Mouse (Mus musculus) cerebellum, adult 2 months (tissue): ENCODE measurements around the gene Sbk2. TPM values are rescaled to one million over a fixed set of nuclear protein-coding genes. Genes with fewer than 3 reads are reported as not detected.

Experiments used
- DNase-seq, 2 experiments: peaks; one replicate each; pipeline ENCODE4 v3.0.0; 2021
- H3K27ac ChIP-seq: fragments of 200-500 bp; 2 replicates; pipeline ENCODE4 v1.5.1; 2012; ENCODE audit warnings: low read length, control low read depth, inconsistent platforms; ENCODE audit not compliant: insufficient read depth
- H3K27me3 ChIP-seq: fragments of 200-500 bp; 2 replicates; pipeline ENCODE4 v1.6.1; 2012; ENCODE audit warnings: inconsistent platforms, mild to moderate bottlenecking, low read length, moderate library complexity; ENCODE audit not compliant: control insufficient read depth, insufficient read depth
- H3K4me1 ChIP-seq: fragments of 200-500 bp; 2 replicates; pipeline ENCODE4 v1.6.1; 2011; ENCODE audit warnings: low read length; ENCODE audit not compliant: control insufficient read depth, insufficient read depth
- H3K4me3 ChIP-seq: fragments of 200-500 bp; replicated peaks from 2 replicates; pipeline ENCODE3; 2011; ENCODE audit warnings: mild to moderate bottlenecking, low read depth, low read length, control low read depth; ENCODE audit not compliant: insufficient read depth
- CTCF ChIP-seq: fragments of 200-500 bp; IDR thresholded peaks from 2 replicates; pipeline ENCODE4 v1.5.1; 2011; ENCODE audit warnings: low read depth, mild to moderate bottlenecking, control low read depth, low read length, moderate library complexity, borderline replicate concordance; ENCODE audit not compliant: insufficient read depth
- POLR2A ChIP-seq: fragments of 200-500 bp; IDR thresholded peaks from 2 replicates; pipeline ENCODE4 v1.6.1; 2011; ENCODE audit warnings: low read length, control low read depth, borderline replicate concordance; ENCODE audit not compliant: insufficient read depth
- WGBS: fragments of 180-500 bp; shearing (Covaris S2); methylation state at CpG from one replicate; pipeline ENCODE4 v1.1.7; 2018; 5-methylcytosine and 5-hydroxymethylcytosine counted together
- polyA plus RNA-seq: library from polyadenylated mRNA; depleted of rRNA; stranded (reverse); fragments of >200 nt; gene quantifications from 2 replicates; pipeline ENCODE4 v1.2.3, GENCODE M21; 2012

Gene Sbk2
- polyA plus RNA-seq, 1 experiment, result 0.15 TPM

DNA sequence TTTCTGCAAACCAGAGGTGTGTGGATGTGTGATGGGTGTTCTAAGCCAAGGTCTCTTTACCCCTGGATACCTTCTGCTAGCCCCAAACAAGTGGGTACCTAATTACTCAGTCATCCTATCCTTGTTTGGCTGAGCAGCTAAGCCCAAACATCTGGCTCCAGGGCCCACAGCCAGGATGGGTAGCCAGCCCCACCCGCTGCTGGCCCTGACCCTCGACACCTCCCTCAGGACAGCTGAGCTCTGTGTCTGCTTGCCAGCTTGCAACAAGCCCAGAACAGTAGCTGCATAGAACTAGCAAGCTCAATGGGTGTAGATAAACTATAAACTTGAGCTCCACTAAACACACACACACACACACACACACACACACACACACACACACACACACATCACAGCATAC is 16.4 kb downstream of the Sbk2 start:
- Histone ChIP-seq H3K4me1 (no peaks in the 10 kb centered on the region), H3K4me3 (no peak overlapping the region), H3K27ac (no peak overlapping the region), H3K27me3 (no peaks in the 10 kb centered on the region)
- WGBS, result 10% methylated on average over 2 of the region's 2 CpGs
- no peak for DNase-seq
- TF ChIP-seq POLR2A (no peak), CTCF (no peak)

DNA sequence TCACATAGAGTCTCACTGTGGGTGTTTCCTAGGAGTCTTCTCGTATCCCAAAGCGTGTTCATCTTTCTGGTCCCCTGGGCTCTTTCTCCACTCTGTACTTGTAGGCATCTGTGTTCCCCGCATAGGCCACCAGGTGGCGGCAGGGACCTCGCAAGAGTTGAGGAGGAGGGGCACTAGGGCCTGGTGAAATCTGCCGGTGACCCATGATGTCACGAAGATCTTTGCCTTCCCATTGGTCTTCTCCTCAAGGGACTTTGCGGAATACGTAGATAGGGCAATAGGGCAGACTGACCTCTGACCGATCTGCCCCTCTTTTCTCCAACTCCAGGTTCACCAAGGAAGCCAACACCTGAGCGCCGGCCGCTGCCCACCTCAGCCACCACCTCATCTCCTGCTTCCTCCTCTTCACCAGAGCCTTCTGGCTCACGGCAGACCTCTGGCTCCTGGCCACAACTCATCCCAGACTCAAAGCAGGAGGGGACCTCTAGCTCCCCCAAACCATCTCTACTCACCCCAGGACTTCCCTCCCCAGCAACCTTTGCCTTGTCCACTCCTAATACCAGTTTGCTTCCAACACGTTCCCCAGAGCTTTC is 20.9 kb downstream of the Sbk2 start:
- Histone ChIP-seq H3K27me3 (no peaks in the 10 kb centered on the region), H3K27ac (peak overlapping the region; percentile 79), H3K4me1 (no peaks in the 10 kb centered on the region), H3K4me3 (peak overlapping the region; percentile 89)
- 6% methylated on average over 15 of the region's 15 CpGs for WGBS
- TF ChIP-seq CTCF, result peak; percentile 94
- TF ChIP-seq POLR2A, result peak; percentile 66; the same call in 1 of the 2 replicates
- peak; percentile 94 to 98 for DNase-seq

DNA sequence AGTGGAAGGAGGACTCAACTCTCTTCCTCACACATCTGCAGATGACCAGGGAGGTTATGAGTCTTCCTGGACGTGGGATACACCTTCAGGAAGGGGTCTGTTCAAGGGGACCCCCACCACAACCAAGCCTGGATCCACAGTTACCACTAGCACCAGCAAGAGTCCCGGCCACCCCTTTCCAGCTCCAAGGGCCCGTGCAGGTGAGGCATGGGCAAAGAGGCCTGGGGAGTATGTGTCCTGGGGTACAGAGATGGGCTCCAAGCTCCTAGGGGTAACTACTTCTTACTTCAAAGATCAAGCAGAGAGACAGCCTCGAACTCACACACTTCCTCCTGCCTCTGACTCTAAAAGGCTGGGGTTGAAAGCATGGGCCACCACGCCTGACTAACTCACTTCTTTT is 21.5 kb downstream of the Sbk2 start:
- DNase-seq, result no peak
- Histone ChIP-seq H3K4me1 (no peaks in the 10 kb centered on the region), H3K4me3 (no peak overlapping the region), H3K27me3 (no peaks in the 10 kb centered on the region), H3K27ac (no peak overlapping the region)
- no peak for TF ChIP-seq POLR2A
- no peak for TF ChIP-seq CTCF
- 53% methylated on average over 5 of the region's 5 CpGs for WGBS

DNA sequence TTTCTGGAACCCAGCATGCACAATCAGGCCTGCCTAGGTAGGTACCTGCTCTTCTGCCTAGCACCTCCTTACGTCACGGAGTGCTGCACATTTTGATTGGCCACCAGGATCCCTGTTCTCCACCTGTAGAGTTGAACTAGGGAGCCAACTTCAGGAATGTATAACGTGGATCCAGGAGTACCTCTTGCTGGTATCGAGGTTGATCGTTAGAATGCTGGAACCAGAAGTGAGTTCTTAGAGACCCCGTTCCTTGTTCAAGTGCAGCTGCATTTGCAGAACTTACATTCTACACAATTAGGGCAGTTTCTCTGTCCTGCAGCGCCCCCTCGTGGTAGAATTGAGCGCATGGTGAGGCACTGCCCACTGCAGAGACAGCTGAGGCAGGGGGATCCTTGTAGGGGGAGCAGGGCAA is 24.1 kb downstream of the Sbk2 start:
- H3K4me1 ChIP-seq, result no peaks in the 10 kb centered on the region
- 14% methylated on average over 9 of the region's 9 CpGs for WGBS

DNA sequence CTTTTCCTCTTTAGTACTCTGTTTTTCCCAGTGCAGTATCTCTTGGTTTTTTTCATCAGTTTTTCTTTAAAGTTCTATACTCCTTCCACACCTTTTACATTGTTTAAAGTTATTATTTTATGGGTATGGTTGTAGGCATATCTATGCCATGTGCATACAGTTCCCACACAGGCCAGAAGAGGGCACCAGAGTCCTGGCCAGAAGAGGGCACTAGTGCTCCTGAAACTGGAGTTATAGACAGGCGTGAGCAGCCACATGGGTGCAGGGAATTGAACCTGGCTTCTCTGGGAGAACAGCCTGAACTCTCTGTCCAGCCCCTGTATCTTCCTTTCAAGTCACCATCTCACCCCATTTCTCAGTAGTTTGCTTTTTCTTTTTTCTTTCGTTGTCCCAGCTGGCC is 25.8 kb downstream of the Sbk2 start:
- H3K27me3 ChIP-seq, result no peaks in the 10 kb centered on the region
- peak; percentile 65 to 79 for DNase-seq
- no peaks in the 10 kb centered on the region for H3K4me1 ChIP-seq
- no peak for TF ChIP-seq POLR2A
- TF ChIP-seq CTCF, result peak; percentile 82
- no peak overlapping the region for H3K4me3 ChIP-seq
- 40% methylated on average over 2 of the region's 2 CpGs for WGBS
- H3K27ac ChIP-seq, result no peak overlapping the region

More for the DNA sequence above, 24.1 kb downstream of the Sbk2 start:
- Histone ChIP-seq H3K27ac (no peak overlapping the region), H3K4me3 (no peak overlapping the region), H3K27me3 (no peaks in the 10 kb centered on the region)
- no peak for TF ChIP-seq POLR2A
- peak; percentile 78 for TF ChIP-seq CTCF
- DNase-seq, result peak; percentile 70 to 83

DNA sequence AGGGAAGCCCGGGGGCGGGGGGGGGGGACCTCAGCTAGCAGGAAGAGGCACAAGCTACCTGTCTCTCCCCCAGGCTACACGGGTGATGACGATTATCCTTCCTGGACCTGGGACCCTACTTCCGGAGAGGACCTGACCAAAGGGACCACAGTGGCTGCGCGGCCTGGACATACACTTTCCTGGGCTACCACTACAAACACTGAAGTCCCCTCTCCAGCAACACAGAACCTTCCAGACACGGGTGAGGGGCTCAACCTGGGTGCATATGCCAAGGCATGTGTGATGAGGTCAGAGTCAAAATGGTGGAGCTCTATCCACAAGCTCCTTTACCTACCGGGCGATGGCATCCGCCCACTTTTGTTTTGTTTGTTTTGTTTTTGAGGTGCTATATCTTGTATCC is 26.8 kb downstream of the Sbk2 start:
- TF ChIP-seq POLR2A (no peak), CTCF (no peak)
- Histone ChIP-seq H3K27me3 (no peaks in the 10 kb centered on the region), H3K4me3 (no peak overlapping the region), H3K4me1 (no peaks in the 10 kb centered on the region), H3K27ac (no peak overlapping the region)
- WGBS, result 81% methylated on average over 11 of the region's 11 CpGs
- DNase-seq, result no peak

DNA sequence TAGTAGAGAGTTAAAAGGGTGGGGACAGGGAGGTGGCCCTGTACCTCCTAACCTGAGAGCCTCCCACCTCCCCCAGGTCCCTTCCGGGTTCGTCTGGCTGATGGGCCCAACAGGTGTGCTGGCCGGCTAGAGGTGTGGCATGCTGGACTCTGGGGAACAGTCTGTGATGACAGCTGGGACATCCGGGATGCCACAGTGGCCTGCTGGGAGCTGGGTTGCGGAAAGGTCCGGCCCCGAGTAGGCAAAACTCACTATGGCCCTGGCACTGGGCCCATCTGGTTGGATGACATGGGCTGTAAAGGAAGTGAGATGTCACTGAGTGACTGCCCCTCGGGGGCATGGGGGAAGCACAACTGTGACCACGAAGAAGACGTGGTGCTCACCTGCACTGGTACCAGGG is 27.4 kb downstream of the Sbk2 start:
- TF ChIP-seq POLR2A (no peak), CTCF (no peak)
- DNase-seq, result no peak
- WGBS, result 25% methylated on average over 10 of the region's 10 CpGs

DNA sequence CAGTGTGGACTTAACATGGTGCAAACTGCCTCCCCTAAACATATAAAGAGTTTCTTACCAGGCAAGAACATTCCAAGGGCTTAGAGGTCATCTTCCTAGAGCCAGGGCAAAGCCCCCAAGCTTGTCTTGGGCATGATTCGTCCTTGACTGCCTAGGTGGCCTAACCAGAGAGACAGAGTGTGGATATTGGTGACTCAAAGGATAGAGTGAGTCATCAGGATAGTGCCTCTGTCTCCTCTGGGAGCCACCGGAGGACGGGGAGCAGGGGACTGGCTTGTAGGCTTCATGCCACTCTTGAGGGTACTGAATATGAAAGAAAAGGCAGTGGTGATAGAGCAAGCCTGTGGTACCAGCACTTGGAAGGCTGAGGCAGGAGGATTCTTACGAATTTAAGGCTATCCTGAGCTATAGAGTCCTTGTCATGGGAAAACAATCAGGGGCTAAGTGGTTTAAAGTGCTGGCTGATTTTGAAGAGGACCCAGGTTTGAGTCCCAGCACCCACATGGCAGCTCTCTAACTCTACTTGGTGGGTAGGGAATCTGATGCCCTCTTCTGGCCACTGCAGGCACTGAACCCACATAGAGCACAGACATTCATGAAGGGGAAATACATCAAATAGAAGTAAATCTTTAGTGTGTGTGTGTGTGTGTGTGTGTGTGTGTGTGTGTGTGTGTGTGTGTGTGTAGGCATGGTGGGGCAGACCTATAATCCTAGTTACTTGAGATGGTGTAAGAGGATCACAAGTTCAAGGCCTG is 29.9 kb downstream of the Sbk2 start:
- Histone ChIP-seq H3K4me1 (no peaks in the 10 kb centered on the region), H3K27me3 (no peaks in the 10 kb centered on the region), H3K27ac (no peak overlapping the region), H3K4me3 (no peak overlapping the region)
- DNase-seq, result no peak
- TF ChIP-seq CTCF (no peak; the same call in 1 of the 2 replicates), POLR2A (no peak)
- WGBS, result 81% methylated on average over 4 of the region's 4 CpGs

More for the DNA sequence above, 27.4 kb downstream of the Sbk2 start:
- H3K4me3 ChIP-seq, result no peak overlapping the region
- H3K27ac ChIP-seq, result no peak overlapping the region
- no peaks in the 10 kb centered on the region for H3K4me1 ChIP-seq
- no peaks in the 10 kb centered on the region for H3K27me3 ChIP-seq
